Mouse (Mus musculus): ENCODE results near the gene Topors. TPM values are rescaled to one million over a fixed set of nuclear protein-coding genes. Genes with fewer than 3 reads are reported as not detected.

Topors gene
- polyA plus RNA-seq, 1 experiment = 13.8 TPM

Other genes with a start within 250 kb of the Topors start
- gene Aco1, start 126.8 kb downstream of the Topors start, polyA plus RNA-seq (2012; rRNA removed) = 56.1 and 58.4 TPM in 2 replicates
- gene Ddx58, start 30.0 kb downstream of the Topors start, polyA plus RNA-seq (2012; rRNA removed) = 18.4 and 24.9 TPM in 2 replicates
- 12.0 and 19.4 TPM in 2 replicates for gene Smim27, start 271 bp downstream of the Topors start, polyA plus RNA-seq (2012; rRNA removed)
- 137 and 152 TPM in 2 replicates for gene Ndufb6, start 9.6 kb upstream of the Topors start, polyA plus RNA-seq (2012; rRNA removed)
- gene Tmem215, start 202.3 kb upstream of the Topors start, polyA plus RNA-seq (2012; rRNA removed) = 0.04 and 0.07 TPM in 2 replicates

All from urinary bladder, adult 2 months (tissue).